Mouse (Mus musculus) adrenal gland, adult 10 weeks (tissue): ENCODE measurements around the gene Zfp780b. TPM values are rescaled to one million over a fixed set of nuclear protein-coding genes. Genes with fewer than 3 reads are reported as not detected.

Source experiments
- polyA plus RNA-seq: library from polyadenylated mRNA; stranded (reverse); fragments of 350-450 nt; fragmentation: Illumina TruSeq; extraction: RNeasy Lipid Tissue Mini Kit (QIAGEN cat#74804); gene quantifications from one replicate; pipeline ENCODE4 v1.2.3, GENCODE M21; 2014; ENCODE audit warnings: low read depth, low replicate concordance

Gene Zfp780b
- 27.1 TPM for polyA plus RNA-seq

DNA sequence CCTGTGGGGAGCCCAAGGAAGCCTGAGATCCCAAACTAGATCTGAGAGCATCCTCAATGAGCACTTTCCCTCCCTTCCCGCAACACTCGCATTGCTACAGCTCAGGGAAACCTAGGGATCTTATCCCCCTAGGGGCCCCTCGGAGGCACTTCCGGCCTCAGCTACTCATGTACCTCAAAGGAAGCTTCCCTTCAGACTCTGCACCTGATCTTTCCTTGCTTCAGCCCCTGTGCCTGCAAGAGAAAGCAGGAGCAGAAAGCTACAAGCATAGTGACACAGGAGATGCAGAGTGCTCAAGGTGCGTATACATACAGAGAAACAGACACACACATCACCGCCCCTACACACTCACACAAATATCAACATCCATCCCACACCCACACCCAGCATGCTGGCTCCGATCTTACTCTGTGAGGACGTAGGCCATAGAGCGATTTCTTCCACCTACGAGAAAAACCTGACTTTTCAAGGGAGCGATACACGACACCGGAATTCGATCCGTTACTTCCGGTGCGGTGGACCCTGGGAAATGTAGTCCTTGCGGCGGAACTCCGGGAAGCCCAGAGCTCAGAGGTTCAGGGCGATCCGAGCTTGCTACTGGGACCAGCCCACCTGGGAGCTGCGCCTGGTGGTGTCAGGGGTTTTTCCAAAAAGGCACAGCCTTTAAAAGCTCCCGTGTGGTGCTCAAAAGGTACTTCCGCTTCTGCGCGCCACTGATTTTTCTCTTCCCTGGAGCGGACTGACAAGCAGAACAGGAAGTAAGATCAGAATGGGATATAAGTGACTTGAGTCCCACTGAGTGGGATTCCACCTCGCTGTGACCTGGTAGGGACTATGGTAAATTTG is at the start of gene Zfp780b:
Gene Zfp780b (minus strand): TSS at position 489 of the 846 bp plus-strand sequence.

GRCm38 (mm10) chr7:28013549-28014444 is 34.8 kb upstream of the Zfp780b start, which contains the start of gene Zfp850:
TSS of gene Zfp850 (minus strand) at chr7:28014115.

DNA sequence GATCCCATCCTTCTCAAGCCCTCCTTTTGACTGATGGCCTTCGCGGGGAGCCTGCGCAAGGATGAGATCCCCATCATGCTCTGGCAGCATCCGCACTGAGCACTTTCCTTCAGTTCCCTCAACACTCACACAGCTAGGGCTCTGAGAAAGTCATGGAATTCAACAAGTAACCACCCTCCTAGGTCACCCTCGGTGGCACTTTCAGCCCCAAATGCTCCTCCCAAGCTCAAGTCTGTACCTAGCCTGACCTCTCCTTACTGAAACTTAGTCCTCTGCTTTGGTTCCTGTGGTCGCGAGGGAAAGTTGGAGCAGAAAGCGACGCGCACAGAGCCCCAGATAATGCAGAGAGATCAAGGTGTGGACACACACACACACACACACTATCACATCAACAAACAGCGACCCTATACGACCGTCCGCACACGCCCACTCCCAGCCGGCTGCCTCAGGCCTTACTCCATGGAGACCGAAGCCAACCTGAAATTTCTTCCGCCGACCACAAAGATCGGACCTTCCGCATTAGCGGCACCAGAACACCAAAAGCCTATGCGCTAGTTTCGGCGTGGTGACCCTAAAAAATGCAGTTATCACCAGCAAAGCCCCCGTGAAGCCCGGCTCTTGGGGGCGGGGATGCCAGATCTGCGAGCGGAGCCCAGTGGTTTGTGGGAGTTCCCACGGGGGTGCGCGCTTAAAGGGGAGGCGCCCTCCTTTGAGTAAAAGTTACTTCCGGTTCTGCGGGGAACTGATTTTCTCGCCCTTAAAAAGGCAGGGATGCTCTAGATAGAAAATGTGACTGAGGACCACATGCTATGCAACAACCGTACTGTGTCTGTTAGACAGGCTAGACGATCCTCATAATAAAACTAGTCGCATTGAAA is 49.9 kb downstream of the Zfp780b start, which contains the start of gene Zfp974:
Gene Zfp974 (minus strand): TSS at position 643 of the 878 bp plus-strand sequence.

Other genes with a start within 250 kb of the Zfp780b start
- gene Zfp60, start 247.8 kb downstream of the Zfp780b start, polyA plus RNA-seq, result 34.3 TPM
- 15.8 TPM for gene Zfp626, start 172.0 kb downstream of the Zfp780b start, polyA plus RNA-seq
- gene Zfp59, start 140.6 kb downstream of the Zfp780b start, polyA plus RNA-seq, result 11.7 TPM
- gene Zfp607a, start 121.6 kb downstream of the Zfp780b start, polyA plus RNA-seq, result 7.6 TPM
- 20.5 TPM for gene Zfp974, start 49.7 kb downstream of the Zfp780b start, polyA plus RNA-seq
- 7.2 TPM for gene Zfp850, start 34.9 kb upstream of the Zfp780b start, polyA plus RNA-seq
- gene Psmc4, start 70.9 kb upstream of the Zfp780b start, polyA plus RNA-seq, result 41.3 TPM
- gene Fcgbp, start 92.1 kb upstream of the Zfp780b start, polyA plus RNA-seq, result not detected
- not detected for gene 9530053A07Rik, start 150.3 kb upstream of the Zfp780b start, polyA plus RNA-seq
- 12.5 TPM for gene Fbl, start 190.5 kb upstream of the Zfp780b start, polyA plus RNA-seq
- gene Dyrk1b, start 200.3 kb upstream of the Zfp780b start, polyA plus RNA-seq, result 0.64 TPM